Mouse (Mus musculus) effector memory CD4-positive, alpha-beta T cell, adult 5 months (primary cell): ENCODE measurements around the gene Tfap2e. TPM values are rescaled to one million over a fixed set of nuclear protein-coding genes. Genes with fewer than 3 reads are reported as not detected.

ENCODE experiments used
- polyA plus RNA-seq: library from polyadenylated mRNA; unstranded; fragments of 100-300 nt; shearing (Covaris generic); gene quantifications from one replicate; pipeline ENCODE4 v1.2.1, GENCODE M21; 2017

Gene Tfap2e
- not detected for polyA plus RNA-seq

GRCm38 (mm10) chr4:126736001-126736414, at the start of gene Tfap2e:
Gene Tfap2e, minus strand, starts transcription at chr4:126736240.

GRCm38 (mm10) chr4:126753268-126754230, 17.5 kb upstream of the Tfap2e start, which contains the start of the genes Ncdn and AU040320:
Gene Ncdn, minus strand, starts transcription at chr4:126753438.
Gene AU040320, plus strand, starts transcription at chr4:126753544.

DNA sequence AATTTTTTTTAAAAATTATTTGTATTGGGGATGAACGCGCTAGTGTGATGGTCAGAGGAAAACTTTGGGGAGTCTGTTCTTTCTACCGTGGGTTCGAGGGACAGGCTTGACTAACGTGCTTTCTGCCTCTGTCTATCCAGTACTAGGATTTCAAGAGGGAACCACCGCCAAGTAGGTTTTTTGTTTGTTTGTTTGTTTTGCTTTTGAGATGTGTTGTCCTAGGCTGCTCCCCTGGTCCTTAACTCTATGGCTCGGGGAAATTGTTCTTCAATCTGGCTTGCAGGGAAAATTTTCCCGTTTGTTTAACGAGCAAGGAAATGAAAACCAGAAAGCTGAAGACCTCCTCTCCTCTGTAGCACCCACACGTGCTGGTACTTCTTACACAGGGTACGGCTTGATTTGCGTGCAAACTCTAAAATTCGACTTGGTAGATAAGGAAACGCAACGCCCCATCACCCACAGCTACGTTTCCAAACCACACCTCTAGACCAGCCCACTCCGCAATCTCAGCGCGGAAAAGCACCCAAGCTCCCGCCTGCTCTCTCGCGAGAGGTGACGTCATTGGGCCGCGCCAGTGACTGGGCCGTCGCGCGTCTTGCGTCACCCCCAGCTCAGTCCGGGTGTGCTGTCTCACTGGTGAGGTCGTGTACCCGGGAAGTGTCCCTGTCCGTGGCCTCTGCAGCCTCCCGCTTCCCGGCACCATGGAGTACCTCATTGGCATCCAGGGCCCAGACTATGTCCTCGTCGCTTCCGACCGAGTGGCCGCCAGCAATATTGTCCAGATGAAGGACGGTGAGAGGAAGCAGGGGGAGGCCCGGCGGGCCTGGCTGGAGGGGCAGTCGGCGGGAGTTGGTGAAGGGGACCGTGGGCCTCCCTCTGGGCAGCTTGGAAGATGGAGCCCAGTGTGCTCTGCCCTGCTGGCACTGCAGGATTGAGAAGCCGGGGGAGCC, 58.7 kb downstream of the Tfap2e start, which contains the start of gene Psmb2:
Gene Psmb2, plus strand, starts transcription at position 577 of the 950 bp plus-strand sequence.

Other genes with a start within 250 kb of the Tfap2e start
- gene Ago4, start 202.8 kb downstream of the Tfap2e start, polyA plus RNA-seq = 0.50 TPM
- 1.7 TPM for gene Clspn, start 179.3 kb downstream of the Tfap2e start, polyA plus RNA-seq
- gene 5730409E04Rik, start 126.4 kb downstream of the Tfap2e start, polyA plus RNA-seq = not detected
- gene Psmb2, start 58.6 kb downstream of the Tfap2e start, polyA plus RNA-seq = 177 TPM
- 31.9 TPM for gene Ncdn, start 17.2 kb upstream of the Tfap2e start, polyA plus RNA-seq
- gene AU040320, start 17.3 kb upstream of the Tfap2e start, polyA plus RNA-seq = 37.7 TPM
- 38.4 TPM for gene Zmym4, start 231.9 kb upstream of the Tfap2e start, polyA plus RNA-seq